Mouse (Mus musculus) layer of hippocampus, postnatal 25 days (tissue): ENCODE results near the gene Rbpj. TPM values are rescaled to one million over a fixed set of nuclear protein-coding genes. Genes with fewer than 3 reads are reported as not detected.
A peak's percentile ranks its signal among the peaks of the same experiment; 100 is the strongest.

Source experiments
- DNase-seq, 2 experiments: peaks; one replicate each; pipeline ENCODE4 v3.0.0; 2022; ENCODE audit warnings: mixed read lengths in 2 of 2, low spot score in 1 of 2; ENCODE audit errors: extremely low spot score in 1 of 2
- total RNA-seq, 2 experiments: library from RNA; stranded (reverse); gene quantifications; 2 replicates each; pipeline ENCODE4 v1.2.3; 2021

The Rbpj gene
- total RNA-seq, 2 experiments from 2014 or later, result 21.7 to 22.0 TPM

DNA sequence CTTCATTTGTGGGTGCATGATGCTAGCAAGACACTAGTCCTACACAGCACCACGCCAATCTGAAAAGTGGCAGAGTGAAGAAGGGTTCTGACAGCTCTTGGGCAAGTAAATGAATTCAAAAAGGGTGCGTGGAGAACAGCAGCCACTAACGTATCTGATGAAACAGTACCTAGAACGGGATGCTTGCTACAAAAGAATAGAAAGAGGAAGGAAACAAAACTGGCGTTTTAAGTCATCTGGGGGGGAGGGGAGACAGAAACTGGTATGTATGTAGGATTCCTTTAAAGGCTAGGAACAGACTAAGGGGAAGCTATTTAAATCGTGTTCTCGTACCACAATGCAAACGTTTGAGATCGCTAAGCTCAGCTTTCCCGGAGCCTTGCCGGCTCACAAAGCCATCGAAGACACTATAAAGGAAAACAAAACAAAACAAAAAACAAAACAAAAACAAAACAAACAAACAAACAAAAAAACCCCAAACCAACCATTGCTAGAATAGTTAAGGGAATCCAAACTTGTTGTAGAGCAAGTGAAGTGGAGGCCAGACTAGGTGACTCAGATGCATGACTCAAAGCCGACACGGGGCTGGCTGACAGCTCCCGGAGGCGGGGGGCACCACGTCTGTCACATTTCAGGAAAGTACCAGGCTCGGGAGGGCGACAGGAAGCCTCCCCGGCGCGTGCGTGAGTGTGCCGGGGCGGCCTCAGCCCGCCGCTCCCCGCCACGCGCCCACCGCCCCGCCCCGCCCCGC lies 122.6 kb downstream of the Rbpj start:
- no peak for DNase-seq

DNA sequence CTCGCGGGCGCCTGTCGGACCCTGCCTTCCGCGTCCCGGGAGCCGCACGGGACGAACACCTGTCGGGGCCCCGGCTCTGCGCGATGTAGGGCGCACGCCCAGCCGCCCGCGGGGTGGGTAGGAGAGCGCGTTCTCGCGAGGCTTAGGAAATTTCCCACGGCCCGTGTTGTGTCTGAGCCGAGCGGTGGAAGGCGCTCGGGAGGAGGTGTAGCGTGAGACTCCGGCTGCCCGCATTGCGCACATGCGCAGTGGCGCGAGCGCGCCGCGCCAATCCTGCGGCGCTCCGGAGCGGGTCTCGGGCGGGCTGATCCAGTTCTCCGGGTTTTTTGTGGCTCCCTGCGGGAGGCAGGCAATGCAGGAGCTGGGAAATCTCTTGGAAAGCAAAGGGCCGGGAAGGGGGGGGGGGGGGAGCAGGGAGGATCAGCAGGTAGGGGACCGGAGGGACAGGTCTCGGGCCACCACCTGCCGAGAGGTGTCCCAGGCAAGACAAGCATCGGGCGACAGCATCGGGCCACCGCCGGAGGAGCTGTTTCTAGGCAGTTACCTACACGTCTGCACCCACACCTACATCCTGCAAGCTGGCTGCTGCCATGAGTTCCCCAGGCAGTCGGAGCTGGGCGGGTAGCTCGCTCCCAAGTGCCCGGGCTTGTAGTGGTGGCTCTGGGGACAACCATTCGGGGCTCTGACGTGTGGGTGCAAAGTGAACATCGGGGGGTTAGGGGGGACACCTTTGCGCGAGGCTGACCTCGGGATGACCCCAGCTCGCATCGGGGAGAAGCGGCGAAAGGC lies 123.4 kb downstream of the Rbpj start:
- peak; percentile 93 to 95 for DNase-seq

DNA sequence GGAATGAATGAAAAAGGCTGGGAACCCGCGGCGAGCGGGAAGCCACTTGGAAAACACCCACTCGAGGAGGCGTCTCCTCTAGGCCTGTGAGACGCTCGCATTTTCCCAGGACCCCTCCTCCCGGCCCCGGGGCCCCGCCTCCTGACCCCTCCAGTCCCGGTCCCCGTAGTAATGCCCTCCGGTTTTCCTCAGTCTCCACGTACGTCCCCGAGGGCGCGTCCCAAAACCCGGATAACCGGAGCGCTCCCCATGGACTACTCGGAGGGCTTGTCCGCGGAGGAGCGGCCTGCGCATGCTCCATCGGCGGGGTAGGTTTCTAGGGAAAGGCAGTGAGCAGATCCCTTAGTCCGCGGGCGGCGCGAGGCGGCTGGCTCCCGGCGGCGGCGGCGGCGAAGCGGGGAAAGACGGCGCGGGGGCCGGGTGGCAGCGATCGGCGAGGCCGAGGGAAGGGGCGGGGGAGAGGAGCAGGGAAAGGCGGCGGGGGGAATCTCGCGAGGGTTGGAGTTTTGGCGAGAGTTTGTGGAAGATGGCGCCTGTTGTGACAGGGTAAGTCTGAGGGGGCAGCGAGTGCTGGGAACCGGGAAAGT lies 124.3 kb downstream of the Rbpj start:
- peak; percentile 98 for DNase-seq

DNA sequence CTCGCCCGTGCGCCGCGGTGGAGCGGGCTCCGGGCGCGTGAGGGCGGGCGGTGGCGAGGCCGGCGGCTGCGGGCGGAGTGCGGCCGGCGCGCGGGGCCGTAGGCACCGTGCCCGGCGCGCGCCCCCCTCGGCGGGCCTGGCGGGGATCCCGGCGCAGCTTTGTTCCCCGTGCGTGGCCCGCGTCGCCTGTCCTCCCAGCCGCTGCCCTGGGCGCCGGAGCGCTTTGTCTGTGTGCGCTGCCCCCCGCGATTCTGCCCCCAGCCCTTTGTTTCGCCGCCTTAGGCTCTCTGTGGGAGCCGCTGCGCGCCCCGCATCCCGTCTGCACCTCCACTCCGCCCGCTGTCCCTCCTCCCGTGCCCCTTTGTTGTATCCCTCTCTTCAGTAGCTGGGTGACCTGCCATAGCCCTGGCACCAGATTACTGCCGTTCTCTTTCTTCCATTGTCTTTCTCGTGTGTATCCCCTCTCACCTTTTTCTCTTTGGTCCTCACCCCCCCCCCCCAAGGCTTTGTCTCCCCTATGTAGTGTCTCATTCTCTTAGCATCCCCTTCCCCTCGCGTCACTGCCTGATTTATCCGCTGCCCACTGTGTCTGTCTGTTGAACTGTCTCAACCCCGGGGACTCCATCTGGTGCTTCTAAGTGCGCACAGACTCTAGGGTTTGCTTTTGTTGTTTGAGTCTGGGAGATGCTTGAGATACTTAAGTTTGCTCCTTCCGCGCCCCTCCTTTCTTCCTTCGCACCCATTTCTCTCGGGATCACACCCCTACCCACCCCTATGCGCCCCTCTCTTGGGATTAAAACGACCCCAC lies 125.1 kb downstream of the Rbpj start:
- DNase-seq, result peak; percentile 19 to 27

DNA sequence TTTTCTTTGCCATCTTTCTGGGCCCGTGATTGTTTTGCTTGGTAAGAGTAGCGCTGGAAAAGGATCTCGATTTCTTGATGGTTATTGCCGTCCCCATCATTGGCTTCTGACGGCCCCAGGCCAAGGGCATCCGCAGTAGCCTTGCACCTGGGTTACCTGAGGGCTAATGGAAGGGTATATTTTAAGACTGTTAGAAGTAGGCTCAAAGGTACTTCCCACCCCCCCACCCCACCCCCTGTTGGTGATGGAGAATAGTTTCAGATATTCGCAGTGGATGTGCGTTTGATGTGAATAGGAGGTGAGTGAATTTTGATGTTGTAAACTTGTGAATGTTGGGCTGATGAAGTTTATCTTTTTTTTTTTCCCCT lies 125.7 kb downstream of the Rbpj start:
- DNase-seq, result no peak

DNA sequence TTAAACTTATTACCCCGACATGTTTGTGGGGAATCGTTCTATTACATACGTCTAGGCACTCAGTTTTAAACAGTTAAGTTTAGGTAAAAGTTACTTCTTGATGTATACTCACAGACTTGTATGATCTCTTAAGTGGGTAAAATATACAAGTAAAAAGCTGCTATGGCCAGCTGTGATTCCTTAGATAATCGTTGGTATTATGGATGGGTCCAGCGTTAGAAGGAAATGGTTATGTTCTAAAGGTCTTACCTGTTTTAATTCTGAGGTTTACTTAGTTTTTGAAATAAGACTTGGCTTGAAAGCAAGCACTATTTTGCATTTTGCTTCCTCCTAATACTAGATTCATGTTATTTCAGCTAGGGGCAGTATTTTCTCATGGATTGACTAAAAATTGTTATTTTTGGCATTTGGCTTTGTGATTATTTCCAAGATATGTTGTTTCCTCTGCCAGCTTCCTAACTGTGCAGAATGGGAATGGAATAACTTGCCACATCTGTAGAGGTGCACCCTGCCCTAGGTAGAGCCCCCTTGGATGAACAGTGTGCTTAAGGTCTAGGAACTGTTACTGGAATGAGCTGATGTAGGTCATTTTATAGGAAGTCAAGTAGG lies 127.2 kb downstream of the Rbpj start:
- DNase-seq, result no peak

DNA sequence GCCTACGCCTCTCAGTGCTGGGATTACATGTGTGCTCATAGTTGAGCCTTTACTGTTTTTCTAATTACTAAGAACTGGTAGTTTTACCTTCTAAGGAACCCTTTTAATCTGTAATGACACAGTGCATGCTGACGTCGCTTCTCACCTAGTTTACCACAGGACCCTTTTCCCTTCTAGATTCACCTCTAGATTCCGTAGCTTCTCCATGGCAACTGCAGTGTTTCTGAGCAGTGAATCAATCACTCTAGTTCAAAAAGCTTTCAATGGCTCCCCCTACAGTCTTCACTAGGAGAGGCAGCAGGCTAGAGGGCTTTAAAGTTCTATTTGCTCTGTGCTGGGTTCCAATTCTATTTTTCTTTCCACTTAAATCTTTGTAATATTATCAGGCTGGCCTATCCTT lies 128.3 kb downstream of the Rbpj start:
- DNase-seq, result peak in 1 of 2 experiments; percentile 21

DNA sequence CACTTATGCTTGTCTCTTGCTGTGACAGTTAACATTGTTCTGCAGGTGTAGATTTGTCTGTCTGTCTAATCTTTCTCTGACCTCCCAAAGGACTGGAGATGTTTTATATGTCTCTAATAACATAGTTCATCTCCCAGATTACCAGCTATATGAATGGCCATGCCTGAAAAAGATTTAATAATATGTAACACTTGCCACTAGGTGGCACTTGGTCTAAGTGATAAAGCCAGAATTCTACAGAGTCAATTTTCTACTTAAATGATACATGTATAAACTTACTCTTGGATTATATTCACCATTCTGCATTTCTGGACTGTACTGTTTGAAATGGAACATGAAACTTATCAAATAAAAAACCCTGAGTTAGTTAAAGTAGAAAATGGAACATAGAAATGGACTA lies 132.6 kb downstream of the Rbpj start:
- no peak for DNase-seq

DNA sequence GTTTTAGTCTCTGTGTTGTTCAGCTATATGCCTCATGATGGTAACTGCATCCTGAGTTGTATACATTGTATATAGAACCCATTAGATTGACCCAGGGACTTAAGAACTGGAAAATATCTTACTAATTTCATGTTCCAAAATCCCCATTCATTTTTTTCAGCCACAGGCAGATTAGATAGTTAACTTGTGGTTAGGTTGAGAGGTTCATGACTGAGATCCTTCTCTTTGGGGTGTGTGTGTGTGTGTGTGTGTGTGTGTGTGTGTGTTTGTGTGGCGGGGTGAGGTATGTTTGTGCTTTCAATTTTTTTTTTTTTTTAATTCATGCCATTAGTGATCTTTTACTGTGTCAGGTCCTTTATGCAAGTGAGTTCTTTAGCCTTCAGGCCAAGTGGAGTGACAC lies 133.2 kb downstream of the Rbpj start:
- DNase-seq, result no peak

DNA sequence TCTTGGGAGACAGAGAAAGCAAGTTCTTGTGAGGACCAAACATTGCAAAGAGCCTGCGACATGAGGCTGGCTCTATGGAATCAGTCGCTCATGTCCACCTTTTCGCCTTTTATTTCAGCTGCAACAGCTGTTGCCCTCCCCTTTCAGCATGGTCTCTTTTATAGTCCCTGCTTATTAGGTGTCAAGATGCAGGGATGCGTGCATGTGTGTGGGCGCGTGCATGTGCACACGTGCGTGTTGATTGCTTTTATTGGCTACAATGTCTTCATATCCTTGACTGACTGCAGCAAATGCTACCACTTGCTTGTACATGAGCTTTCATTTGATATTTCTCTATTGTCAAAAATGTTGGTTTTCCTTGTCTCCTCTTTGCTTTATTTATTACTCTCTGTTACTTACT lies 136.2 kb downstream of the Rbpj start:
- DNase-seq, result no peak

DNA sequence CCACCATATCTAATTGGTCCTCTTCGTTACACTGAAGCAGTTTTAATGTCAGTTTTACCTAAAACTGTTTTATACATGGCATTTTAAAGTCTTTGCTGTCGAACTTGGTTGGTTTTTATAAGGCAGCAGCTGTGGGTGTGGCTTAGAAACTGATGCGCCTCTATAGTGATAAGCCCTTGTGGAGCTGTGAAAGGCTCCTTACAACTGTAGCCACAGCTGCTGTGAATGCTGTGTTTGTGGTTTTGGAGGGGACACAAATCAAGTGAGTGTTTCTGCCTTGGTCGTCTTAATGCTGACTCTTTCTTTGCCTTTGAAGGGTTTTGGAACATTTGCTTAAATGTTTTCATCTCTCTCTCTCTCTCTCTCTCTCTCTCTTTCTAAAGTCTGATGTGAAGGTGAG lies 139.5 kb downstream of the Rbpj start:
- DNase-seq, result no peak

DNA sequence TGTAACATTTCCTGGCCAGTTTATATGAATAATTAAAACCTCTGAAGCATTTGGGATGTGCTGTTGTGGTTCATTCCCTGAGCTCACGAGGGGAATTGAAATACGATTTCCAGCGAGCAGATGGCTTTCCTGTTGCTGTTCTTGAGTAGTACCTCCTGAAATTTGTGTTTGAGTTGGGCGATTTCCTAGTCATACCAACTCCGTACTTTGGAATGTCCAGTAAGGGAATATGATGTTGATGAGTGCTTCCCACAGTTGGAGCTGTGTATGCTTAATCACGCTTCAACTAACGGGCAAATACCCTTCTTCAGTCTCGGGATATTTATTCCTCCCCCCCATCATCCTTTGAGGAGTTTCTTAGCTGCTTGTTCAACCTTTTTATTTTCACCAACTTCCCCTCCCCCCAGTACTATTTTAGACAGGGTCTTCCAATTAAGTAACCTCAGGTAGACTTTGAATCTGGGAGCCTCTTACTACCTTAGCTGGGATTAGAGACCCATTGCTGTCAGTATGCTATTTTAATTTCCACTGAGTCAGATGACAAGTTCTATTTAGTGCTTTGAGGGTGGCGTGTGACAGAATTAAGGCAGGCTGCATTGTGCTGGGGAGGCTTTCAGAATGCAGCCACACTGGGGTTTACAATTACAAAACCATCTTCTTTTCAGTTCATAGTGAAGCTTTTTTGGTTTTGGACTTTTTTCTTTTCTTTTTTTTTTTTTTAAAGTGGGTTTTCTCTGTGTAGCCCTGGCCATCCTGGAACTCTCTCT lies 141.5 kb downstream of the Rbpj start:
- no peak for DNase-seq

DNA sequence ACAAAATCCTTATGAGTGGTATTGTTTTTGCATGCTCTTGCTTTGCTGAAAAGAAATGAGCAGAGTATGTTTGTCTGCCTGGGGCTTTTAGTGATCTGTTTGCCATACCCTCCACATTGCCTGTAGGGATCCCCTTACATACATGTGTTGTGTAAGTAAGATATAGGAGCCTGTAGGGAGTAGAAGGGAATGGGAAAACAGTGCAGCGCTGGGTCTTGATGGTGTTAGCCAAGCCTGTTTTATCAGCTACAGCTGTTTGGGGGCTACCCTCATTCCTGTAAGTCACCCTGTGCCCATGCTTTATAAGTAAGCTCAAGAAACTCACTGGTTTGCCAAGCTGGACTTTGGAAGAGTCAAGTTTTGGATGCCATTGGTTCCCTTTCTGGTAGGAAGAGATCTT lies 152.9 kb downstream of the Rbpj start:
- no peak for DNase-seq

DNA sequence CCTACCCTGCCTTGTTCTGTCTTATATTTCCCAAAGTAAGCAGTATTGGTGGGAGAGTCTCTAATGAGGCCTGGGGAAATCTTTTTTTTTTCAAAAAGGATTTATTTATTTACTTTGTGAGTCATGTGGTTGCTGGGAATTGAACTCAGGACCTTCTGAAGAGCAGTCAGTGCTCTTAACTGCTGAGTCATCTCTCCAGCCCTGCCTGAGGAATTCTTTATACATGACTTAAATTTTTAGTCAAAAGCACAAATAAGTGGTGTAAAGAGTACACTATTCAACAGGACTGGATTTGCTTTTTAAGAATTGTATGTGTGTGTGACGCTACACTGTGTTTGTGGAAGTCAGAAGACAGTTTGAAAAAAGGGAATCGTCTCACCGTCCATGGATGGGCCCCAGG lies 166.1 kb downstream of the Rbpj start:
- DNase-seq, result no peak

DNA sequence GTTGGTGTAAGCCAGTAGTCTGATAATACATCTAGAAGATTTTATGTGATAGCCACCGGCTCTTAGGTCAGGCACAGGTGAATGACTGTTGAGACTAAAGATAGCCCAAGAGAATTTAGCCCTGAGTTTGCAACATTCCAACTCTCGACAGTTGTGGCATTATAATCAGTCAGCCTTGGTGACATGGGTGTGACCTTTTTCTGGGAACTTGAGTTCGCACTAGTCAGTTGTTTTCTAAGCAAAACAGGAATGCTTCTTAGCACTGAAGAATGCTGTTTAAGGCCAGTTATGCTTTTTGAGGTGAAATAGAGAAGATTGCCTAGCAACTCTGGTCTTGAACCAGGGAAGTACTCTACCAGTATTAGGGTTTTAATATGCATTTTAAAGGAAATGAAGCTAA lies 170.8 kb downstream of the Rbpj start:
- DNase-seq, result no peak

DNA sequence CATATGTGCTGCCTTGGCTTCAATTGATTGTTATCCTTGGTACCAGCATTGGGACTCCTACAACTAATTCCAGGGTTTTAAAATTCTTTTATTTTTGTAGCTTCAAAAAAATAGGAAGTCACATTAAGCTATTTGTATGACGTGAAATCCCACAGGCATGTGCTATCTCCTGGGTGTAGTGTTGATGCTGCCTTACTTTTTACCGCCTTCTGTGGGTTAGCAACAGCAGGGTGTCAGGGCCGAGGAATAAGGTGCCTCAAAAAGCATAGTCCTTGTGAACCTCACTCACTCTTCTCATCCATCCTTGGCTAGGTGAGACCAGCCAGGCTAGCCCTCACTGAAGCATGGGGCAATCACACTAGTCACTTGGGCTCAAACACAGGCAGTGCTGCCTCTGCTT lies 171.3 kb downstream of the Rbpj start:
- DNase-seq, result no peak

DNA sequence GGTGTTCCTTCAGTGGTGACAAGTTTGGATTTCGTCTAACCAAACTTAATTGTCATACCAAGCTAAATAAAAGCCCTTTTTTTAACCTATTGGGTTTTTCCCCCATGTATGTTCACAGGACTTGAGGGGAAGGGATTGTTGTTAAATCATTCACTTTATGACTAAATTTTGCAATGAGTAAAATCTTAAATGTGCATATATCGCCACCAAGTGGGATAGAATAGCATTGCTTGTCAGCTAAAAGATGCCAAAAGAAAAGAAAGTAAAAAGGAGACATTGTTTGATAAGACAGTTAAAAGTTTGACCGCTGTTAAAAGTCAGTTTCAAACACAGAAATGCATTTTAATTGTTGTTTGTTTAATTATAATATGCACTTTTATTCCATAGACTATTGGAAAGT lies 172.7 kb downstream of the Rbpj start:
- DNase-seq, result no peak

DNA sequence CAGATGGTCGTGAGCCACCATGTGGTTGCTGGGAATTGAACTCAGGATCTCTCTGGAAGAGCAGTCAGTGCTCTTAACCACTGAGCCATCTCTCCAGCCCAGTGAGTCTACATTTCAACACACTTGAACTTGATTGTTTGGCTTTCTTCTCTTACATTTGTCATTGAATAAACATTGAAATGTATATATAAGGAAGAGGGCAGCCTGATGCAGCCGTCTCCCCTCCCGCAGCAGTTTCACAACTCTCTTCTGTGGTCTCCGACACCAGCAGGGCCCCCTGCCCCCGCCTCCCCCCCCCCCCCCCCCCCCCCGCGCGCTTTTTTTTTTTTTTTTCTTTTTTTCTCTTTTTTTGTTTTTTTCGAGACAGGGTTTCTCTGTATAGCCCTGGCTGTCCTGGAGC lies 180.7 kb downstream of the Rbpj start:
- no peak for DNase-seq

DNA sequence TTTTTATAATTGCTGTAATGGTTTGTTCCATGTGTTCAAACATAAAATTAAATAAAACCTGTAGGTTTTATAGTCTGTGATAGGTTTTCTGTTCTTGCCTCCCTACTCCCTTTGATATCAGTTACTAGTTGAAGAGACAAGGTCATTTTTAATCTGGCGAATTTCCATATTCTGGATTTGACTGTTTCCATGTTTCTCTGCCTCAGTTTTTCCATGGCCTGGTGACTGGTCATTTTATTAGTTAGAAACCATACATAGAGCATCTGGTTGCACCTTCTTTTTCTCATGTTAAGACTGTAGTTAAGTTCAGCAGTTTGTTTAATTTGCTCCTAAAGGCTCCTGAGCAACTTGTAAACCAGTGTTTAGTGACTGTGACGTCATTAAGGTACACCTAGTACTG lies 181.4 kb downstream of the Rbpj start:
- no peak for DNase-seq

DNA sequence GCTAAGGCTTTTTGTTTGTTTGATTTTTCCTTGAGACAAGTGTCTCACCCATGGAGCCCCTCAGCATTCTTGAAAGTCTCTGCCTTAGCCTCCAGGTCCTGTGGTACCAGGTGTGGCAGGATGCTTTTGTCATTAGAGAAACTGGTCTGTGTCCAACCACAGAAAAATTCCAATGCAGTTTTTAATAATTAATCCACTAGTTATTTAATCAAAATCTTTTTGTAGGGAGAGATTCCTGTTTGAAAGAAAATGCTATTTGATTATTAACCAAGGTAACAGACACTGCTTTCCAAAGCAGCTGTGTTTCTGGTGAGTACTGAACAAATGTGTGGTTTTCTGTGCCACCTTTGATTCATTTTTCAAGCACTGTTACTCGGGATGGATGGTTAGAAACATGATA lies 190.6 kb downstream of the Rbpj start:
- no peak for DNase-seq
